Mouse (Mus musculus) embryonic facial prominence, embryonic 14.5 days (tissue): Measurements from ENCODE around the gene Gm45618. TPM values are rescaled to one million over a fixed set of nuclear protein-coding genes. Genes with fewer than 3 reads are reported as not detected.

Source experiments
- ATAC-seq: fragments of 200-750 bp; cut with Nextera tagmentation; 2 replicates; pipeline ENCODE4 v1.8.0; 2017; ENCODE audit warnings: low read depth, moderate number of reproducible peaks, moderate TSS enrichment
- DNase-seq: peaks from one replicate; pipeline ENCODE4 v3.0.0-alpha.2; 2015; ENCODE audit warnings: low spot score
- H3K27ac ChIP-seq: fragments of 300-500 bp; sonication (generic); replicated peaks from 2 replicates; pipeline ENCODE4 v1.5.1; 2014; ENCODE audit warnings: low read depth, mild to moderate bottlenecking, low read length, moderate library complexity
- H3K27me3 ChIP-seq: fragments of 300-500 bp; sonication (generic); replicated peaks from 2 replicates; pipeline ENCODE4 v1.6.1; 2014; ENCODE audit warnings: low read length; ENCODE audit not compliant: control insufficient read depth, insufficient read depth
- H3K36me3 ChIP-seq: fragments of 300-500 bp; sonication (generic); 2 replicates; pipeline ENCODE4 v1.6.1; 2014; ENCODE audit warnings: low read length, mixed read lengths; ENCODE audit not compliant: control insufficient read depth, insufficient read depth
- H3K4me1 ChIP-seq: fragments of 300-500 bp; sonication (generic); 2 replicates; pipeline ENCODE4 v1.6.1; 2014; ENCODE audit warnings: antibody characterized with exemption, low read length; ENCODE audit not compliant: control insufficient read depth, insufficient read depth
- H3K4me2 ChIP-seq: fragments of 300-500 bp; sonication (generic); 2 replicates; pipeline ENCODE4 v1.6.1; 2014; ENCODE audit warnings: low read depth, mild to moderate bottlenecking, low read length, moderate library complexity, mixed read lengths
- H3K4me3 ChIP-seq: fragments of 300-500 bp; sonication (generic); 2 replicates; pipeline ENCODE4 v1.5.1; 2014; ENCODE audit warnings: low read depth, mild to moderate bottlenecking, low read length
- H3K9ac ChIP-seq: fragments of 300-500 bp; sonication (generic); 2 replicates; pipeline ENCODE4 v1.6.1; 2014; ENCODE audit warnings: low read depth, mild to moderate bottlenecking, low read length, moderate library complexity, mixed read lengths
- H3K9me3 ChIP-seq: fragments of 300-500 bp; sonication (generic); 2 replicates; pipeline ENCODE4 v1.6.1; 2016; ENCODE audit warnings: low read length; ENCODE audit not compliant: control insufficient read depth
- WGBS: fragments of 180-500 bp; shearing (Covaris S2); extraction: QIAGEN DNeasy Blood & Tissue Kit; methylation state at CpG from one replicate; pipeline ENCODE4 v1.1.7; 2014; 5-methylcytosine and 5-hydroxymethylcytosine counted together
- polyA plus RNA-seq: library from polyadenylated mRNA; unstranded; fragments of >200 nt; fragmentation: Nextera tagmentation; extraction: Ambion mirVana; gene quantifications from 2 replicates; pipeline ENCODE4 v1.2.1, GENCODE M21; 2014

Gm45618 gene
- polyA plus RNA-seq, 1 experiment from 2014 or later, result 0.28 TPM

DNA sequence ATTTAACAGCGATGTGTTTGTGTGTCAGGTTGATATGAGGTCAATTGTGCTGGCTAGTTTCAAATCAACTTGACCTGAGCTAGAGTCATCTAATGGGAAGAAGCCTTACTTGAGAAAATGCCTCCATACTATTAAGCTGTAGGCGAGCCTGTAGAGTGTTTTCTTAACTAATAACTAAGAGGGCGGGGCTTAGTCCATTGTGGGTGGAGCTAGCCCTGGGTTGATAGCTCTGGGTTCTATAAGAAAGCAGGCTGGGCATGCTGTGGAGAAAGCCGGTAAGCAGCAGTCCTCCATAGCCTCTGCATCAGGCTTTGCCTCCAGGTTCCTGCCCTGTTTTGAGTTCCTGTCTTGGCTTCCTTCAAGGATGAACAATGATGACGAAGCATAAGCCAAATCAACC lies 15.8 kb downstream of the Gm45618 start:
- WGBS, result 48% methylated on average over 5 of the region's 5 CpGs
- Histone ChIP-seq H3K27ac (no peak overlapping the region), H3K4me1 (no peaks in the 10 kb centered on the region), H3K4me3 (no peak overlapping the region), H3K9ac (no peak overlapping the region), H3K36me3 (no peaks in the 10 kb centered on the region), H3K27me3 (peaks cover 3% of the 10 kb centered on the region; the same call in 1 of the 2 replicates), H3K4me2 (no peak overlapping the region), H3K9me3 (no peaks in the 10 kb centered on the region)
- ATAC-seq (no peak), DNase-seq (no peak)

DNA sequence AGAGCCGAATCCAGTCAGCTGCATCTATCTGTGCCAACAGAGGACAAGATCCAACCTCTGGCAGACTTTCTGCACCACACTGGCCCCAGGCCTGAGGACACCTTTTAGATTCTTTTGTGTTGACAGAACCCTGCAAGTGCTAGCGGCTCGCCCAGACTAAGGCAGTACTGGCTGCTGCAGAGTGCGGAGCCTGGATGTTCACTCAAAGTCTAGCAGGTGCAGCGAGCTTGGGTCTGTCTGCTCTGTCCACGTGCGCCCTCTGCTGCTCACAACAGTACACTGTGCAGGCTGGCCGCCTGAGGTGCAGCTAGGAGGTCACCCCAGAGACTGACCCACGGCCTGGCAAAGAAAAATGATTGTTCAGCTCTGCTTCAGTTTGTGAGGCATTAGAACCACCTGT lies 22.8 kb downstream of the Gm45618 start:
- 11% methylated on average over 9 of the region's 9 CpGs for WGBS
- Histone ChIP-seq H3K4me3 (no peak overlapping the region), H3K27me3 (peaks cover 53% of the 10 kb centered on the region), H3K27ac (no peak overlapping the region), H3K36me3 (no peaks in the 10 kb centered on the region), H3K4me1 (peaks cover 3% of the 10 kb centered on the region), H3K9ac (no peak overlapping the region), H3K9me3 (no peaks in the 10 kb centered on the region), H3K4me2 (no peak overlapping the region)
- peak; percentile 87 for DNase-seq
- ATAC-seq, result peak; percentile 79

DNA sequence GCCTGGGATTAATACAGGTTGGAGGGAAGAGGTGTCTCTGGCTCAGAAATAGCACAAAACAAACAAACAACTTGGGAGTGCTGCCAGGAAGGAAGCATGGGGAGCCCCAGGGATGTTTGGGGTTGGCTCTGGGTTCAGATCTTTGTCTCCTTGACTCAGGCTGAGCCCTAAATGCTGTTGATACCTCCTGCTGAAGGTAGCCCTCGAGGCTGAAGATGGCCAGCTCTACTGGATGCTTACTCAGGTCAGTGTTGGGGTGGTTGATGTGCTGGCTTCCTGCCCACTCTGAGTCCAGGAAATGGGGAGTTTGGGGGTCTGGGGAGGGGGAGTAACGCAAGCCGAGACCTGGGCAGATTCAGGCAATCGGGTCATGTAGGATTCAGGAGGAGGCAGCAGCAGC lies 23.8 kb downstream of the Gm45618 start:
- Histone ChIP-seq H3K4me1 (peaks cover 3% of the 10 kb centered on the region), H3K9ac (no peak overlapping the region), H3K4me2 (no peak overlapping the region), H3K27ac (no peak overlapping the region), H3K36me3 (no peaks in the 10 kb centered on the region), H3K4me3 (no peak overlapping the region), H3K27me3 (peaks cover 64% of the 10 kb centered on the region), H3K9me3 (no peaks in the 10 kb centered on the region)
- WGBS, result 73% methylated on average over 4 of the region's 4 CpGs
- DNase-seq, result no peak
- no peak for ATAC-seq

DNA sequence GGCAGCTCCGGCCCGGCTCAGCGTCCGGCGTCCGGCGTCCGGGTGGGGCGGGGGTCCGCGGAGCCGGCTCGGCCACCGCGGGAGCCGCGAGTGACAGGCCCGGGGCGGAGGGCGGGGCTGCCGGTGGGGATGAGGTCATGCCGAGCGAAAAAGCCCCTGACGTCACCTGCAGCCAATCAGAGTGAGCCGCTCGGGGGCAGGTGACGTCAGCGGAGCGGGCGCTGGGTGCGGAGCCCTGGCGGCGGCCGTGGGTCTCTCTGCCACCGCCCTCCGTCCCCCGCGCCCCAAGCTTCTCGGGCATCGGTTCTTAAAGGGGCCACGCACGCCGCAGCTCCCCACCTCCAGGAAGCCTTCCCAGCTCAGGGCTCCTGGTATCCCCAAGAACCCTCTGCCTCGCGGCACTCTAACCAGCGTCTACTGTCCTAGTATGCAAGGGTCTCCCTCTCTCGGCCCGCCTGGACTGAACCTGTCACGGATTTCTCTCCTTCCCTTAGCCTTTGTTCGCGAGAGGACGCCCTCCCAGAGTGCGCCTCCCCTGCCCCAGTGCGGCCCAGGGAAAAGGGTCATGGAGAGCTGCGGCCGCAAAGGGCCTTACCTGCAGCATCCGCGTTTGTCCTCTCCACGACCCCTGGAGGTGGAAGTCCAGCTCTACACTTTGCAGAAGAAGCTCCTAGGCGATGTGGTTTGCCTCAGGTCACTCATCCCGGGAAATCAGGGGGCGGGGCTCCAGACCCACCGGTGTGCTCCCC lies 25.2 kb downstream of the Gm45618 start, which contains the start of gene Dusp8:
Gene Dusp8, minus strand, starts transcription at position 661 of the 749 bp plus-strand sequence.
- Histone ChIP-seq H3K36me3 (no peaks in the 10 kb centered on the region), H3K27ac (peak within 1 kb of the TSS; percentile 44; the same call in 1 of the 2 replicates), H3K4me3 (peak within 1 kb of the TSS; percentile 71), H3K9me3 (no peaks in the 10 kb centered on the region), H3K9ac (peak within 1 kb of the TSS; percentile 83), H3K27me3 (peaks cover 76% of the 10 kb centered on the region), H3K4me1 (peaks cover 3% of the 10 kb centered on the region), H3K4me2 (peak within 1 kb of the TSS; percentile 92)
- 1% methylated on average over 24 of the region's 63 CpGs for WGBS
- ATAC-seq, result peak; percentile 86
- DNase-seq, result peak; percentile 88

DNA sequence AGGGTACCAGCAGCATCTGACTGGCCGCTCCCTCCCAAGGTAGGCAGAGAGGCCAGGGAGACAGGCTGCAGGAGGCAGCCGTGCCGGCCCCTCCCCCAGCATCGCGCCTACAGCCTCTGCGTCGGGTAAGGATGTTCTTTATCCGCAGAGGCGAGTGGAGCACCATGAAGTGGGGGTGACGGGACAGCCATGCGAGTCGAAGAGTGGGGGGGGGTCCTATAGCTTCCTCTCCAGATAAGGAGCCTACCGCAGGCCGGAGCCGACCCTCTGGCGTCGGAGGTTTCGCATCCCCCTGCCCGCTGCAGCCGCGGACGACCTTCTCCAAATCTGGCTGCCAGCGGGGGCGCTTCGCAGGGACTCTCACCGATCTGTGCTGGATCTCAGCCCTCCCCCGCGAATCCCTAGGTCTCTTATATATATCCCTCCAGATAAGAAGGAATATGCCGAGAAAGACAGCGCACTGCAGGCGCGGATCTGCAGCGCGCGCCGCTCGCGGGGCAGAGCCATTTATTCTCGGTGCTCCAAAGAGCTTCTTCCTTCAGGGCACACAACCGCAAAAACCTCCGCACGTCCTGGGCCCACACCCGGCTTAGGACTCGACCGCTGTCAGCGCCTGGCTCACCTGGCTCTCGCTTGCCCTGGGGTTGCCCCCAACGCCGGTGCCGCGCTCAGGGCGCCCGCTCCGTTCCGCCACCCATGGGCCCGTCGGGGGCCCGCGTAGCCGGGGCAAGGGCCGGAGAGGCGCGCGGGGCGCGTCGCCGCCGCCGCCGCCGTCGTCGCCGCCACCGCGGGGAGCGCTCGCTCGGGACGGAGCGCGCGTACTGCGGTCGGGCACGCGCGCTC lies 26.0 kb downstream of the Gm45618 start:
- Histone ChIP-seq H3K27me3 (peaks cover 81% of the 10 kb centered on the region), H3K36me3 (no peaks in the 10 kb centered on the region), H3K9ac (peak overlapping the region; percentile 83), H3K4me1 (peaks cover 3% of the 10 kb centered on the region), H3K27ac (peak overlapping the region; percentile 44; the same call in 1 of the 2 replicates), H3K4me3 (peak overlapping the region; percentile 71), H3K9me3 (no peaks in the 10 kb centered on the region), H3K4me2 (peak overlapping the region; percentile 92)
- peak; percentile 34 for ATAC-seq
- WGBS, result 0% methylated on average over 47 of the region's 89 CpGs
- no peak for DNase-seq

DNA sequence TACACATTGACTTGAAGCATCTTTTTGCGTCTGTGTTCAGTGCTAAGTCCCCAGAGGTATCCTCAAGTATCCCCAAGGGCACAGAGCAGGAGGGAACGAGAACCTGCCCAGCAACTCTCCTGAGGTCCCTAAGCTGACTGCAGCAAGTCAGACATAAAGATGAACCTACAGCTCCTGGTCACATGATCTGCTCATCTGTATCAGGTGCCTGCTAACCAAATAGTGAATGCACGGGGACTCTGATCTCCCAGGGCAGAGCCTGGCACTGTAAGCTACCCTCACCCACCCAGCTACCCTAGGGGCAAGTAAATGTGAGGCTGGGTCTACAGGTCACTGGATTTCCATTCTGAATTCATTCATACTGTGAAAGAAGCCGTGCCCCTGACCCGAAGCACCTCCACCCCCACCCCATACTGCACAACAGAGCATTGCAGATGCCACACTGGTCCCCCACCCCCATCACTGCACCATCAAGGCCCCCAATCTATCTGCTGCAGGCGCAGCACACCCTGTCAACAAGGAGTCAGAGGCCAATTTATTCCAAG lies 26.8 kb downstream of the Gm45618 start:
- H3K4me3 ChIP-seq, result peak overlapping the region; percentile 71
- H3K4me2 ChIP-seq, result peak overlapping the region; percentile 92
- H3K4me1 ChIP-seq, result peaks cover 3% of the 10 kb centered on the region
- peaks cover 86% of the 10 kb centered on the region for H3K27me3 ChIP-seq
- H3K36me3 ChIP-seq, result no peaks in the 10 kb centered on the region
- peak overlapping the region; percentile 83 for H3K9ac ChIP-seq
- WGBS, result 29% methylated on average over 6 of the region's 6 CpGs
- no peak for DNase-seq
- no peak for ATAC-seq
- no peak overlapping the region for H3K27ac ChIP-seq
- no peaks in the 10 kb centered on the region for H3K9me3 ChIP-seq

DNA sequence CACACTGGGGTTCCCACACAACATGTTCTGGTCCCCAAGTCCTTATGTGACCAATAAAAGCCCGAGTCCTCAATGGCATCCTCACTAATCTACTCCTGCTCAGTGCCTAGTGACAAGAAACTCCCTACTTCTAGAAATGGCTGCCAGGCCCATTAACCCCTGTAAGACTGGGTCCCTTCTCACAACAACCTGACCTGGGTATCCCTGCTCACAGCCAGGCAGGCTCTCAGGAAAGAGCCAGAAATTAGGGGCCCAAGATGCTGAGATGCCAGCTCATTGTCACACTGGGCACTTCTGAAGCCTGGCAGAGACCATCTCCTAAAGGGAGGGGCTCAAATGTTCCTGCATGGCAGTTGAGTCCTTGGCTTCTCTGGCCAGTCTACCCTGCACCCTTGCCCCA lies 27.5 kb downstream of the Gm45618 start:
- Histone ChIP-seq H3K4me1 (peaks cover 3% of the 10 kb centered on the region), H3K9ac (no peak overlapping the region), H3K9me3 (no peaks in the 10 kb centered on the region), H3K36me3 (no peaks in the 10 kb centered on the region), H3K27ac (no peak overlapping the region), H3K4me3 (no peak overlapping the region; the same call in 1 of the 2 replicates), H3K27me3 (peaks cover 89% of the 10 kb centered on the region), H3K4me2 (peak overlapping the region; percentile 92; the same call in 1 of the 2 replicates)
- ATAC-seq (no peak), DNase-seq (no peak)
- WGBS, result 41% methylated on average over 1 of the region's 1 CpGs

DNA sequence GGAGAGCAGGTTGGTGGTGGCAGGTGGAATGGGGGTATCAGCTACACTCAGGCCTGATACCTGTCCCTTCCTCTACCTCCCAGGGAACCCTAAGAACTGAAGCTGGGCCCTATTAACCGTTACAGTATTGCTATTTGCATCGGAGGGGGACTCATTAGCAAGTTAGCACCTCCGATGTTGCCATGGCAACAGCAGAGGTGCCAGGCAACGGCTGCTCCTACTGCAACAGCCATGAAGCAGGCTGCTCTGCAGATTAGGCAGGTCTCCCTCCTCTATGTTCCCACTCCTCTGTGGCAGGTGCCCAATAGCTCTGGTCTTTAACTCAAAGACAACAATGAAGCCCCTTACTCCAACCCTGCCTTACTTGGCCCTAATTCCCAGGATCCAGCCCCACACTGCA lies 28.7 kb downstream of the Gm45618 start:
- Histone ChIP-seq H3K4me3 (no peak overlapping the region), H3K9me3 (no peaks in the 10 kb centered on the region), H3K27me3 (peaks cover 83% of the 10 kb centered on the region), H3K36me3 (no peaks in the 10 kb centered on the region), H3K4me1 (peaks cover 3% of the 10 kb centered on the region), H3K9ac (no peak overlapping the region), H3K27ac (no peak overlapping the region), H3K4me2 (peak overlapping the region; percentile 92; the same call in 1 of the 2 replicates)
- ATAC-seq (no peak), DNase-seq (no peak)
- WGBS, result 3% methylated on average over 4 of the region's 4 CpGs
